Mouse (Mus musculus) liver, embryonic 13.5 days (tissue): ENCODE results near the gene Stx1a. TPM values are rescaled to one million over a fixed set of nuclear protein-coding genes. Genes with fewer than 3 reads are reported as not detected.

Experiments
- ATAC-seq: fragments of 200-750 bp; cut with Nextera tagmentation; 2 replicates; pipeline ENCODE4 v1.8.0; 2017; ENCODE audit warnings: low read depth, mild to moderate bottlenecking, moderate number of reproducible peaks, moderate library complexity
- DNase-seq: peaks from one replicate; pipeline ENCODE4 v3.0.0; 2022
- H3K27ac ChIP-seq: fragments of 300-500 bp; sonication (generic); 2 replicates; pipeline ENCODE4 v1.5.1; 2015; ENCODE audit warnings: moderate library complexity, mild to moderate bottlenecking, inconsistent platforms
- H3K27me3 ChIP-seq: fragments of 300-500 bp; sonication (generic); 2 replicates; pipeline ENCODE4 v1.6.1; 2015; ENCODE audit warnings: mild to moderate bottlenecking, inconsistent platforms
- H3K36me3 ChIP-seq: fragments of 300-500 bp; sonication (generic); 2 replicates; pipeline ENCODE4 v1.6.1; 2015; ENCODE audit warnings: mild to moderate bottlenecking, inconsistent platforms
- H3K4me1 ChIP-seq: fragments of 300-500 bp; sonication (generic); replicated peaks from 2 replicates; pipeline ENCODE4 v1.6.1; 2015; ENCODE audit warnings: inconsistent platforms
- H3K4me2 ChIP-seq: fragments of 300-500 bp; sonication (generic); 2 replicates; pipeline ENCODE4 v1.6.1; 2015; ENCODE audit warnings: inconsistent platforms, mild to moderate bottlenecking, moderate library complexity
- H3K4me3 ChIP-seq: fragments of 300-500 bp; sonication (generic); replicated peaks from 2 replicates; pipeline ENCODE4 v1.5.1; 2015; ENCODE audit warnings: mild to moderate bottlenecking, inconsistent platforms
- H3K9ac ChIP-seq: fragments of 300-500 bp; sonication (generic); 2 replicates; pipeline ENCODE4 v1.6.1; 2015; ENCODE audit warnings: mild to moderate bottlenecking, inconsistent platforms
- H3K9me3 ChIP-seq: fragments of 300-500 bp; sonication (generic); replicated peaks from 2 replicates; pipeline ENCODE4 v1.6.1; 2016; ENCODE audit warnings: inconsistent platforms
- WGBS: fragments of 180-500 bp; shearing (Covaris S2); methylation state at CpG from one replicate; pipeline ENCODE4 v1.1.7; 2015; ENCODE audit not compliant: insufficient replicate concordance; 5-methylcytosine and 5-hydroxymethylcytosine counted together
- polyA plus RNA-seq: library from polyadenylated mRNA; unstranded; fragments of >200 nt; fragmentation: Nextera tagmentation; extraction: Ambion mirVana; gene quantifications from 2 replicates; pipeline ENCODE4 v1.2.1, GENCODE M21; 2015

Gene Stx1a
- polyA plus RNA-seq, 1 experiment from 2014 or later: 1.5 TPM

- H3K27ac ChIP-seq: no peak overlapping the region
- 0 out of 2 replicates have a peak, but pooled peaks cover 4% of the 10 kb centered on the region for H3K36me3 ChIP-seq
- DNase-seq (no peak), ATAC-seq (no peak)
- no peak overlapping the region for H3K4me2 ChIP-seq
- WGBS: 47% methylated on average over 6 of the region's 6 CpGs
- peaks cover 30% of the 10 kb centered on the region for H3K4me1 ChIP-seq
- H3K9me3 ChIP-seq: no peaks in the 10 kb centered on the region
- 0 out of 2 replicates have a peak, but pooled peaks cover 4% of the 10 kb centered on the region for H3K27me3 ChIP-seq
- H3K9ac ChIP-seq: no peak overlapping the region
- no peak overlapping the region for H3K4me3 ChIP-seq
These were observed 49.4 kb downstream of the Stx1a start for GRCm38 (mm10) chr5:135072720-135073119.

DNA sequence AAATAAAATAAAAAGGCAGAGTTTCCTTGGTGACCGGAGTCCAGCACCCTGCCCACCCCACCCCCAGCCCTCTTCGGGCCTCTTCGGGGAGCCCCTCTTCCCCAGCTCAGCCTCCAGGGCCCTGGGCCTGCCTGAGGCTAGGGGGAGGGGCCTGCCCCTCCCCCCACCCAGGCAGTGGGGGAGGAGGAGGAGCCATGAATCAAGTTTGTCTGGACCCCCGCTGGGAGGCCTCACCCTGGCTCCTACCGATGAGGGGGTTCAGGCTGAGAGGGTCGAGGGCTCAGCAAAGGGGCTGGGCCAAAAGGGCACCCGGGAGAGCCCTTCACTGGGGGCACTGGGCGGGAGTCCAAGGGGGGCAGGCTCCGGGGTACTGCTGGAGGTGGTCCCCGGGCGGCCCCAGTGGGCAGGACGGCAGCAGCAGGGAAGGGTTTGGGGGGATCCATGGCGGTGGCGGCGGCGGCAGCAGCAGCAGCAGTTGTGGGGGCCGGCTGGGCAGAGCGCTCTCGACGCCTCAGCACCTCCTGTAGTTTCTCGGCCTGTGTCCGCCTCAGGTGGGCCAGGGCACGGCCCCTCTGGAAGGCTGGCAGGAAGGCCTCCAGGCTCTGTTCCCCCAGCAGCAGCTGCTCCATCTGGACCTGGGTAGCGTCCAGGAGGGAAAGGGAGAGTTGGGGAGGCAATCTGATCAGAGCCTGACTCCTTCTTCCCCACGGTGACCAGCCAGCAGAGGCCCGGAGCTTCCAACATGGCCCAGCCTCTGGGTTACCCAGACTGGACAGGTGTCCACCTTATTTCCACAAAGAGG is 50.3 kb downstream of the Stx1a start:
- H3K9me3 ChIP-seq: no peaks in the 10 kb centered on the region
- 0 out of 2 replicates have a peak, but pooled peaks cover 5% of the 10 kb centered on the region for H3K27me3 ChIP-seq
- no peak overlapping the region for H3K9ac ChIP-seq
- no peaks in the 10 kb centered on the region for H3K36me3 ChIP-seq
- WGBS: 40% methylated on average over 24 of the region's 26 CpGs
- H3K4me2 ChIP-seq: no peak overlapping the region
- H3K4me3 ChIP-seq: no peak overlapping the region
- no peak overlapping the region for H3K27ac ChIP-seq
- H3K4me1 ChIP-seq: peaks cover 38% of the 10 kb centered on the region
- ATAC-seq (no peak), DNase-seq (no peak)

GRCm38 (mm10) chr5:135075655-135076054 is 52.4 kb downstream of the Stx1a start:
- no peak overlapping the region for H3K4me2 ChIP-seq
- H3K4me1 ChIP-seq: peaks cover 31% of the 10 kb centered on the region
- 50% methylated on average over 4 of the region's 4 CpGs for WGBS
- no peak overlapping the region for H3K27ac ChIP-seq
- H3K9me3 ChIP-seq: no peaks in the 10 kb centered on the region
- no peaks in the 10 kb centered on the region for H3K36me3 ChIP-seq
- peaks cover 21% of the 10 kb centered on the region; the same call in 1 of the 2 replicates for H3K27me3 ChIP-seq
- H3K9ac ChIP-seq: no peak overlapping the region
- H3K4me3 ChIP-seq: no peak overlapping the region
- DNase-seq (no peak), ATAC-seq (no peak)

GRCm38 (mm10) chr5:135076368-135076767 is 53.1 kb downstream of the Stx1a start:
- H3K27ac ChIP-seq: no peak overlapping the region
- no peaks in the 10 kb centered on the region for H3K36me3 ChIP-seq
- H3K4me3 ChIP-seq: no peak overlapping the region
- H3K9ac ChIP-seq: no peak overlapping the region
- no peaks in the 10 kb centered on the region for H3K9me3 ChIP-seq
- DNase-seq (no peak), ATAC-seq (no peak)
- H3K27me3 ChIP-seq: peaks cover 21% of the 10 kb centered on the region; the same call in 1 of the 2 replicates
- H3K4me1 ChIP-seq: peaks cover 26% of the 10 kb centered on the region
- WGBS: 71% methylated on average over 14 of the region's 14 CpGs
- no peak overlapping the region for H3K4me2 ChIP-seq

DNA sequence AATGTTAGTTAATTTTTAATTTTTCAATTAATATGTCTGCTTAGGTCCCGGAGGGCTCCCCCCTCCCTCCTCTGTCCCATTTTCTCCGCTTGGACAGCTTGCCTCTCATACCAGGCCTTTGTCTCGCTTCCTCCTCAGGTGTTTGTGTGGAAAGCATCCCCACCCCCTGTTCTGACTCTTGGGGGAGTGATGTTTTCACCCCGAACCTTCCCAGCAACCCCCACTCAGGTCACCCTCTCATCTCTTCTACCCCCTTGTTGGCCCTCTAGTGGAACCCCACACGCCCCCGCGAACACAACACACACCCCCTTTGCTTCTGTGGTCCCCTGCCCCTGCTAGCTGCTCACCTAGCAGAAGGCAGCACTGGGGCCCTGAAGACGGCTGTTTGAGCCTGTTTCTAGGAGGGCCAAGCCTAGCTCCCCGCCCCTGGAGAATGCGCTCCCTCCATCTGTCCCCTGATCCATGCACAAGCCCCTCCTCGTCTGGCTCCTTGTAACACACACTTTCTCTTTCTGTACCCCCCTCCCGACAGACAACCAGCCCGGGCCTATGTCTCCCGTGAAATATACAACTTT is 53.7 kb downstream of the Stx1a start:
- Histone ChIP-seq H3K4me2 (peak overlapping the region; percentile 93), H3K27ac (no peak overlapping the region), H3K4me3 (peak overlapping the region; percentile 66), H3K9ac (0 out of 2 replicates have a peak overlapping the region, but pooled peaks have one; percentile 82), H3K27me3 (peaks cover 23% of the 10 kb centered on the region; the same call in 1 of the 2 replicates), H3K4me1 (peaks cover 26% of the 10 kb centered on the region), H3K36me3 (no peaks in the 10 kb centered on the region), H3K9me3 (no peaks in the 10 kb centered on the region)
- WGBS: 48% methylated on average over 14 of the region's 14 CpGs
- ATAC-seq (no peak), DNase-seq (no peak)

DNA sequence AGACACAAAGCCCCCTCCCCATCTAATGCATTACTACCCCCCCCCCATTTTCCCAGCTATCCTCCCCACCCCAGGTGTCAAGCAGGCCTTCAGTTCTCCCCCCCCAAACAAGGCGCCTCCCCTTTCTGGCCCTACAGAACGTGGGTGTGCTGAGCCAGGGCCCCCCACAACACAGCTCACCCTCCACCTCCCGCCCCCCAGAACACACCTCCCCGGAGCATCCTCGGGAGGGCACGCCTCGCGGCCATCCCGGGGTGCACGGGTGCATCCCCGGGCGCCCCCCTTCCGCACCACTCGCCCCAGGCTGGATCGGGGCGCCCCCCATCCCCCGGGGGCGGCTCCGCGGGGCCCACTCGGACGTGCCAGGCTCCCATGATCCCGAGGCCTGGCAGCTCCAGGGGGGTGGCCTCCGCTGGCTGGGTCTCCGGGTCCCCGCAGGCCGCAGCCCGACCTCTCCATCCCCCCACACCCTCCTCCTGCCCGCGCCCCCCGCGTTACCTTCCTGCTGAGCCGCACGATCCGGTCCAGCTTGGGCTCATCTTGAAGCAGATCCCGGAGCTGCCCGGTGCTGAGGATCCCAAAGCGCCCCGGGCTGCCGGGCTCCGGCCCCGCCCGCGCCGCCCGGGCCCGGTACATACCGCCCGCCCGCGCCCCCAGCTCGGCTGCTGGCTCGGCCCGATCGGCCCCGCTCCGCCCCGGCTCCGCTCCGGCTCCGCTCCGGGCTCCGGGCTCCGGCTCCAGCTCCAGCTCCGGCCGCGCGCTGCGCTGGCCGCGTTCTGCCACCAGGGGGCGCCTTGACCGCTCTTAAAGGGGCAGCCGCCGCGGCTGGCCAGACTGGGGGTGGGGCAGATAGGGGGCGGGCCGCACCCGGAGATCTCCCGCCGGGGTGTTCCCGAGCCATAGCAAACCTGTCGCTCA is 54.5 kb downstream of the Stx1a start, which contains the start of gene Vps37d:
TSS of gene Vps37d (minus strand) at position 703 of the 918 bp plus-strand sequence.
- no peak within 1 kb of the TSS for H3K27ac ChIP-seq
- peak within 1 kb of the TSS; percentile 82 for H3K9ac ChIP-seq
- DNase-seq: peak; percentile 84
- peaks cover 24% of the 10 kb centered on the region for H3K4me1 ChIP-seq
- peak; percentile 83 for ATAC-seq
- no peaks in the 10 kb centered on the region for H3K9me3 ChIP-seq
- 1% methylated on average over 79 of the region's 83 CpGs for WGBS
- no peaks in the 10 kb centered on the region for H3K36me3 ChIP-seq
- peak within 1 kb of the TSS; percentile 93 for H3K4me2 ChIP-seq
- H3K4me3 ChIP-seq: peak within 1 kb of the TSS; percentile 66
- peaks cover 22% of the 10 kb centered on the region; the same call in 1 of the 2 replicates for H3K27me3 ChIP-seq

GRCm38 (mm10) chr5:135078482-135078810 is 55.2 kb downstream of the Stx1a start:
- 4% methylated on average over 11 of the region's 11 CpGs for WGBS
- H3K9ac ChIP-seq: 0 out of 2 replicates have a peak overlapping the region, but pooled peaks have one; percentile 82
- H3K4me1 ChIP-seq: peaks cover 19% of the 10 kb centered on the region
- no peaks in the 10 kb centered on the region for H3K9me3 ChIP-seq
- no peak overlapping the region for H3K27ac ChIP-seq
- no peaks in the 10 kb centered on the region for H3K36me3 ChIP-seq
- peak overlapping the region; percentile 66 for H3K4me3 ChIP-seq
- ATAC-seq (no peak), DNase-seq (no peak)
- H3K27me3 ChIP-seq: peaks cover 22% of the 10 kb centered on the region; the same call in 1 of the 2 replicates
- H3K4me2 ChIP-seq: peak overlapping the region; percentile 93

GRCm38 (mm10) chr5:135079578-135079977 is 56.3 kb downstream of the Stx1a start:
- Histone ChIP-seq H3K9ac (no peak overlapping the region), H3K27me3 (peaks cover 22% of the 10 kb centered on the region; the same call in 1 of the 2 replicates), H3K4me3 (no peak overlapping the region), H3K27ac (no peak overlapping the region), H3K36me3 (no peaks in the 10 kb centered on the region), H3K4me2 (no peak overlapping the region), H3K9me3 (no peaks in the 10 kb centered on the region), H3K4me1 (peaks cover 18% of the 10 kb centered on the region)
- DNase-seq: no peak
- no peak for ATAC-seq
- WGBS: 75% methylated on average over 2 of the region's 2 CpGs

DNA sequence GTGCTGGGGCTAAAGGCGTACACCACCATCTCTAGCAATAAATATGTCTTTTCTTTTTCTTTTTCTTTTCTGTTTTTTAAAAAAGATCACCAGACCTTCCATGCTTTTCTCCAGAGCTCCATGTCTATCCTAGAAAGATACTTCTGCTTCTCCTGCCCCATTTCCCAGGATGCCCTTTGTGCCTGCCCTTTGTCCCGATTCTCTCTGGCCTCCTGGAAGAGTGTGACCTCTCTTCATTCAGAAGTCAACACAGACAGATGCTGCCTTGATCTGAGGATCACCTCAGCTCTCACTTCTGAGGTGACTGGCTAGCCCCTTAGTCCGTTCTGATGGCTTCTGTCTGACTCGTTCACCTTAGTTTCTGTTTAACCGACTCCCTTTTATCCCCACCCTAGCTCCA is 57.3 kb downstream of the Stx1a start:
- DNase-seq (no peak), ATAC-seq (no peak)
- peaks cover 22% of the 10 kb centered on the region for H3K27me3 ChIP-seq
- no peaks in the 10 kb centered on the region for H3K9me3 ChIP-seq
- H3K4me1 ChIP-seq: peaks cover 18% of the 10 kb centered on the region
- no peak overlapping the region for H3K27ac ChIP-seq
- no peaks in the 10 kb centered on the region for H3K36me3 ChIP-seq
- no peak overlapping the region for H3K4me2 ChIP-seq
- H3K4me3 ChIP-seq: no peak overlapping the region
- WGBS: 64% methylated on average over 5 of the region's 5 CpGs
- H3K9ac ChIP-seq: no peak overlapping the region

DNA sequence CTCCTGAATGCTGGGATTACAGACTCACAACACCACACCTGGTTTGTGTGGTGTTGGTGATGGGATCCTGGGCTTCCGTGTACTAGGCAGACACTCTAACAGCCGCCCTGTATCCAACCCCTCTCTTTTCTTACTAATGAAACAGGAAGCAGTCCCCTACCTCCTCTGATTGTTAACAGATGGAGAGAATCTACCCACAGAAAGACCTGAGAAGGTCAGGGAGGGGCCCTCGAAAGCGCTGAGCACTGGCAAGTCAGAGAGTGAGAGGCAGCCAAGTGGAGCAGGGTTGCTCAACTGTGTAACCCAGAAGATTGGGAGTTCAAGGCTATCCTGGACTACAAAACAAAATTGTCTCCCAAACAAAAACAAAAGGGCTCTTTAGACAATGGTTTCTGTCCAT is 63.6 kb downstream of the Stx1a start:
- H3K4me3 ChIP-seq: no peak overlapping the region
- no peak for DNase-seq
- 42% methylated on average over 4 of the region's 4 CpGs for WGBS
- no peaks in the 10 kb centered on the region for H3K36me3 ChIP-seq
- H3K9ac ChIP-seq: no peak overlapping the region
- H3K9me3 ChIP-seq: no peaks in the 10 kb centered on the region
- no peak overlapping the region for H3K4me2 ChIP-seq
- H3K27ac ChIP-seq: no peak overlapping the region
- no peak for ATAC-seq
- 0 out of 2 replicates have a peak, but pooled peaks cover 4% of the 10 kb centered on the region for H3K4me1 ChIP-seq
- peaks cover 60% of the 10 kb centered on the region for H3K27me3 ChIP-seq

GRCm38 (mm10) chr5:135089653-135090052 is 66.4 kb downstream of the Stx1a start, which contains the start of gene Mlxipl:
Gene Mlxipl (plus strand): TSS chr5:135089890.
- Histone ChIP-seq H3K4me2 (peak within 1 kb of the TSS; percentile 27; the same call in 1 of the 2 replicates), H3K9me3 (no peaks in the 10 kb centered on the region), H3K4me3 (peak within 1 kb of the TSS; percentile 7; the same call in 1 of the 2 replicates), H3K9ac (no peak within 1 kb of the TSS), H3K27ac (no peak within 1 kb of the TSS), H3K36me3 (no peaks in the 10 kb centered on the region), H3K27me3 (peaks cover 78% of the 10 kb centered on the region), H3K4me1 (0 out of 2 replicates have a peak, but pooled peaks cover 4% of the 10 kb centered on the region)
- 6% methylated on average over 38 of the region's 39 CpGs for WGBS
- ATAC-seq: no peak
- no peak for DNase-seq
